Mouse (Mus musculus): ENCODE measurements at regions not wholly inside any gene's neighbourhood (a gene's known extent, or its start where the extent isn't known, plus 50 kb on each side); places are given as distances from the start of the nearest gene placed in this dataset.
A peak's percentile ranks its signal among the peaks of the same experiment; 100 is the strongest.

DNA sequence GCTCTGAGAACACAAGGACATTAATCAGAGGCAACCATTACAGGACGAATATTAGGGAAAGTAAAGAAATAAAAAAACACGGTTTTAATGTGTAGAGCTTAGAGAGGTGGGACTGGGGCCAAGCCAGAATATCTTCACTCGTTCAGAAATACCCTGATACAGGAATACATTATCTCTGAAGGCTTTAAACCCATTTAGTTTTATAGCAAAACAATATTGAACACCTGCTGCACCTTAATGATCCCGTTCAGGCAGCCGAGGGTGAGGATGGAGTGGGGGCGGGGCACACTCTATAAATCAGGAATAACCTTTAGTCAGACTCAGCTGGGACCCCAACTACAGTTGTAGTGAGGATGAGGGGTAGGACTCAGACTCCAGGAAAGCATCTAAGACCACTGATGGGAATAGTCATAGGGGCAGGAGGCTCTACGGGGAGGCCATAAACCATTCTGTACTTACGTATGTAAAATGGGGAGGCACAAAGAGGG is 508.0 kb upstream of the Adam5 start:
- no peak overlapping the region for H3K4me3 ChIP-seq (replicated peaks; ENCODE audit: insufficient read depth, low read depth, low read length)
- H3K27ac ChIP-seq (ENCODE audit: insufficient read depth, low read length) = no peak overlapping the region
- H3K27me3 ChIP-seq (ENCODE audit: control insufficient read depth, insufficient read depth, low read length) = no peaks in the 10 kb centered on the region
- no peaks in the 10 kb centered on the region for H3K4me1 ChIP-seq (ENCODE audit: control insufficient read depth, insufficient read depth, low read length)
- WGBS = 80% methylated on average over 8 of the region's 8 CpGs
- DNase-seq = no peak
- TF ChIP-seq POLR2A (IDR thresholded peaks at IDR 0.05; ENCODE audit: borderline replicate concordance, insufficient read depth, low read length) (no peak), CTCF (IDR thresholded peaks at IDR 0.05; ENCODE audit: borderline replicate concordance, insufficient read depth, low read depth, low read length) (no peak)

DNA sequence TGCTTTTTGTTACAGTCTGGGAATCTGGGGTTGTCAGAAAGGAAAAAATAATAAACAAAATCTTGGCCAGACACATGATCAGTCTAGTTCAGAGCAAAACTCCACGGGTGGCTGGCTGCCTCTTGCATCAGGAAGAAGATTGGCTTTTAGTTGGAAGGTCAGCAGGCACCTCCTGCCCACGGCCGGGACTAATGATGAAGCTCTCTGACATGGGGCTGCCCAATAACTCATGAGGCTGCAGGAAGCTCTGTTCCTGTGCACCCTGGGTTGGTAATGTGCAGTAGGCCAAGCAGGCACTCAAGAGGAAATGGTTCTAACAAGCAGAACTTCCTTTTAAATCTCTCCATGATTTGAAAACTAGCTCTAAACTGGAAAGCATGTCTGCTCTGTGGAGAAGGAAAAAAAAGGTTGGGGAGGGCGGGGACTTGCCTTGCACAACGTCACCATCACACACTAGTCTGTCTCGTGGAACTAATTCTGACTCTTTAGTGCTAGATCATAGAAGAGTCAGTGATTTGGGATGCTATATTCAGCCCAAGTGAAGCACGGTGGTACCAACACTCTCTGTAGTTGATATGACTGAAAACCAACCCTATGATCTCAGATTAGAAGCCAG is 507.1 kb upstream of the Adam5 start:
- Histone ChIP-seq H3K27ac (ENCODE audit: insufficient read depth, low read length) (no peak overlapping the region), H3K4me1 (ENCODE audit: control insufficient read depth, insufficient read depth, low read length) (peaks cover 2% of the 10 kb centered on the region; the same call in 1 of the 2 replicates), H3K4me3 (replicated peaks; ENCODE audit: insufficient read depth, low read depth, low read length) (no peak overlapping the region), H3K27me3 (ENCODE audit: control insufficient read depth, insufficient read depth, low read length) (no peaks in the 10 kb centered on the region)
- TF ChIP-seq CTCF (IDR thresholded peaks at IDR 0.05; ENCODE audit: borderline replicate concordance, insufficient read depth, low read depth, low read length) (no peak), POLR2A (IDR thresholded peaks at IDR 0.05; ENCODE audit: borderline replicate concordance, insufficient read depth, low read length) (no peak)
- no peak for DNase-seq
- 65% methylated on average over 7 of the region's 7 CpGs for WGBS

- no peaks in the 10 kb centered on the region for H3K27me3 ChIP-seq (ENCODE audit: control insufficient read depth, insufficient read depth, low read length)
- no peak overlapping the region for H3K4me3 ChIP-seq (replicated peaks; ENCODE audit: insufficient read depth, low read depth, low read length)
- no peak overlapping the region for H3K27ac ChIP-seq (ENCODE audit: insufficient read depth, low read length)
- WGBS = 76% methylated on average over 1 of the region's 1 CpGs
- peaks cover 5% of the 10 kb centered on the region; the same call in 1 of the 2 replicates for H3K4me1 ChIP-seq (ENCODE audit: control insufficient read depth, insufficient read depth, low read length)
- no peak for DNase-seq
- TF ChIP-seq POLR2A (IDR thresholded peaks at IDR 0.05; ENCODE audit: borderline replicate concordance, insufficient read depth, low read length) = no peak
- TF ChIP-seq CTCF (IDR thresholded peaks at IDR 0.05; ENCODE audit: borderline replicate concordance, insufficient read depth, low read depth, low read length) = no peak
These were observed 505.6 kb upstream of the Adam5 start for GRCm38 (mm10) chr8:25329791-25330190.

DNA sequence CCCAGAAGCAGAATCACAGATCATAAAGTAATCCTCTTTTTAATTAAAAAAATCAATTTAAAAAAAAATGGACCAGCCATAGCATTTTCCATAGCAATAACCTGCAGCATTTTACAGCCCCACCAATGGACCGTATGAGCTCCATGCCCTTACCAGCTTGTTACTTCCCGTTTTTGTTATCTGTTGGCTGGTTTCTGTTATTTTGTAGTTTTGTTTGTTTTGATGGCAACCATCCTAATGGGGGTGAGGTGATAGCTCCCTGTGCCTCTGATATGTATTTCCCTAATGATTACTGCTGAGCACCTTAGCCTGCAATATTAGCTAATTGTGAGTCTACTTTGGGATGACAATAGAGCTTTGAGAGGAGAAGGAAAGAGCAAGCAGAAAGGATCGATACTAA is 504.1 kb upstream of the Adam5 start:
- 86% methylated on average over 3 of the region's 3 CpGs for WGBS
- TF ChIP-seq POLR2A (IDR thresholded peaks at IDR 0.05; ENCODE audit: borderline replicate concordance, insufficient read depth, low read length) (no peak), CTCF (IDR thresholded peaks at IDR 0.05; ENCODE audit: borderline replicate concordance, insufficient read depth, low read depth, low read length) (no peak)

GRCm38 (mm10) chr8:25326930-25327329 is 502.8 kb upstream of the Adam5 start:
- WGBS = 86% methylated on average over 6 of the region's 6 CpGs
- H3K27me3 ChIP-seq (ENCODE audit: control insufficient read depth, insufficient read depth, low read length) = no peaks in the 10 kb centered on the region
- peaks cover 5% of the 10 kb centered on the region; the same call in 1 of the 2 replicates for H3K4me1 ChIP-seq (ENCODE audit: control insufficient read depth, insufficient read depth, low read length)
- DNase-seq = no peak
- no peak overlapping the region for H3K4me3 ChIP-seq (replicated peaks; ENCODE audit: insufficient read depth, low read depth, low read length)
- no peak overlapping the region for H3K27ac ChIP-seq (ENCODE audit: insufficient read depth, low read length)
- TF ChIP-seq CTCF (IDR thresholded peaks at IDR 0.05; ENCODE audit: borderline replicate concordance, insufficient read depth, low read depth, low read length) (no peak), POLR2A (IDR thresholded peaks at IDR 0.05; ENCODE audit: borderline replicate concordance, insufficient read depth, low read length) (no peak)

More for the DNA sequence above, 504.1 kb upstream of the Adam5 start:
- Histone ChIP-seq H3K27me3 (ENCODE audit: control insufficient read depth, insufficient read depth, low read length) (no peaks in the 10 kb centered on the region), H3K4me3 (replicated peaks; ENCODE audit: insufficient read depth, low read depth, low read length) (no peak overlapping the region), H3K27ac (ENCODE audit: insufficient read depth, low read length) (no peak overlapping the region), H3K4me1 (ENCODE audit: control insufficient read depth, insufficient read depth, low read length) (peaks cover 5% of the 10 kb centered on the region; the same call in 1 of the 2 replicates)
- no peak for DNase-seq

GRCm38 (mm10) chr8:25326257-25326656 is 502.1 kb upstream of the Adam5 start:
- Histone ChIP-seq H3K27me3 (ENCODE audit: control insufficient read depth, insufficient read depth, low read length) (no peaks in the 10 kb centered on the region), H3K4me3 (replicated peaks; ENCODE audit: insufficient read depth, low read depth, low read length) (peak overlapping the region; percentile 32), H3K4me1 (ENCODE audit: control insufficient read depth, insufficient read depth, low read length) (peaks cover 5% of the 10 kb centered on the region; the same call in 1 of the 2 replicates), H3K27ac (ENCODE audit: insufficient read depth, low read length) (no peak overlapping the region)
- 11% methylated on average over 12 of the region's 12 CpGs for WGBS
- TF ChIP-seq CTCF (IDR thresholded peaks at IDR 0.05; ENCODE audit: borderline replicate concordance, insufficient read depth, low read depth, low read length) (no peak), POLR2A (IDR thresholded peaks at IDR 0.05; ENCODE audit: borderline replicate concordance, insufficient read depth, low read length) (no peak)
- DNase-seq = peak; percentile 64 to 66

DNA sequence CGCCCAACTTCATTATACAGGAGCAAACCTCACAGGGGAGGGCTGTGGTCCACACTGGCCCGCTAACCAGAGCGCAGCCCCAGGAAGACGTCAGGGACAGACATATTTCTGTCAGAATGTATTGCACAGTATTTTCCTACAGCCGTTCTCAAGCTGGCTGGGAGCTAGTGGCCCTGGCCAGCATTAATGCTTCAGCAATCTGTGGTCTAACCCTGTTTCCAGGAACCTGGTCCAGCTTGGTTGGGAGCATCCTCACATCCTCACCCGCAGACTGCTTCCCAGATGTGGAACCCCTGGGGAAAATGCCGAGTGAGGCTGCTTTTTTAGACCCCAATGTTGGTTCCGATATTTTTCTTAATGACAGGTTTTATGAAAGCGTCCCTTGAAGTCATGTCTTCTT is 500.6 kb upstream of the Adam5 start:
- Histone ChIP-seq H3K4me1 (ENCODE audit: control insufficient read depth, insufficient read depth, low read length) (peaks cover 5% of the 10 kb centered on the region; the same call in 1 of the 2 replicates), H3K27me3 (ENCODE audit: control insufficient read depth, insufficient read depth, low read length) (no peaks in the 10 kb centered on the region), H3K27ac (ENCODE audit: insufficient read depth, low read length) (no peak overlapping the region), H3K4me3 (replicated peaks; ENCODE audit: insufficient read depth, low read depth, low read length) (no peak overlapping the region)
- TF ChIP-seq CTCF (IDR thresholded peaks at IDR 0.05; ENCODE audit: borderline replicate concordance, insufficient read depth, low read depth, low read length) (no peak), POLR2A (IDR thresholded peaks at IDR 0.05; ENCODE audit: borderline replicate concordance, insufficient read depth, low read length) (no peak)
- no peak for DNase-seq
- WGBS = 75% methylated on average over 9 of the region's 9 CpGs
